Mouse (Mus musculus): Measurements from ENCODE around the gene Tiam2. TPM values are rescaled to one million over a fixed set of nuclear protein-coding genes. Genes with fewer than 3 reads are reported as not detected.

The Tiam2 gene
- polyA plus RNA-seq, 1 experiment from 2014 or later, result 20.6 TPM

- H3K9me3 ChIP-seq, result no peaks in the 10 kb centered on the region
- no peak overlapping the region for H3K27ac ChIP-seq
- H3K9ac ChIP-seq (replicated peaks), result no peak overlapping the region
- no peak overlapping the region for H3K4me2 ChIP-seq
- 92% methylated on average over 8 of the region's 8 CpGs for WGBS
- no peaks in the 10 kb centered on the region for H3K27me3 ChIP-seq
- H3K4me3 ChIP-seq (replicated peaks), result no peak overlapping the region
- H3K4me1 ChIP-seq (replicated peaks), result no peaks in the 10 kb centered on the region
- no peak for ATAC-seq (ENCODE audit: insufficient number of reproducible peaks, insufficient read depth, low FRiP score, low TSS enrichment, low read depth)
- H3K36me3 ChIP-seq, result peaks cover 10% of the 10 kb centered on the region
These were observed 173.1 kb downstream of the Tiam2 start for GRCm38 (mm10) chr17:3499468-3499867.

DNA sequence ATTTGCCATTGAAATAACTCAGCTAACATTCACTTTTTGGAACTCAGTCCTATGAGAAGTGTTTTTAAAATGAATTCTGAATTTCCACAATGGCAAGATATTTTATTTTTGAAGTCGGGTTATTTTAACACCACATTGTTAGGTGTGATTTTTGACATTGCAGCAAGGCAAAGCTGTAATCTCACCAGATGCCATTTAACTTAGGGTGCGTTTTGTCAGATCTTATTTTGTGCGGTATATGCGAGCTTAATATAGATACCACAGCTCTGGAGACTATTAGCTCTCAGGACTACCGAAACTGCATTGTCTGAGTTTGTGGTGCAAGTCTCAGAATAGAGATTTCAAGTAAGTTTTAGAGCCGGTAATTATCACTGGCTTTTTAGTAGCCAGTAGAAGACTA lies 173.7 kb downstream of the Tiam2 start:
- 96% methylated on average over 6 of the region's 6 CpGs for WGBS
- no peak for ATAC-seq (ENCODE audit: insufficient number of reproducible peaks, insufficient read depth, low FRiP score, low TSS enrichment, low read depth)

GRCm38 (mm10) chr17:3500936-3501335 lies 174.6 kb downstream of the Tiam2 start:
- no peak overlapping the region for H3K4me2 ChIP-seq
- 92% methylated on average over 4 of the region's 4 CpGs for WGBS
- H3K9ac ChIP-seq (replicated peaks), result no peak overlapping the region
- H3K36me3 ChIP-seq, result peaks cover 18% of the 10 kb centered on the region
- no peak overlapping the region for H3K4me3 ChIP-seq (replicated peaks)
- no peaks in the 10 kb centered on the region for H3K27me3 ChIP-seq
- no peak for ATAC-seq (ENCODE audit: insufficient number of reproducible peaks, insufficient read depth, low FRiP score, low TSS enrichment, low read depth)
- H3K4me1 ChIP-seq (replicated peaks), result no peaks in the 10 kb centered on the region
- no peaks in the 10 kb centered on the region for H3K9me3 ChIP-seq
- no peak overlapping the region for H3K27ac ChIP-seq

More for the DNA sequence above, 173.7 kb downstream of the Tiam2 start:
- no peak overlapping the region for H3K4me2 ChIP-seq
- no peak overlapping the region for H3K9ac ChIP-seq (replicated peaks)
- no peaks in the 10 kb centered on the region for H3K4me1 ChIP-seq (replicated peaks)
- H3K4me3 ChIP-seq (replicated peaks), result no peak overlapping the region
- H3K27me3 ChIP-seq, result no peaks in the 10 kb centered on the region
- H3K9me3 ChIP-seq, result no peaks in the 10 kb centered on the region
- no peak overlapping the region for H3K27ac ChIP-seq
- H3K36me3 ChIP-seq, result peaks cover 10% of the 10 kb centered on the region

- no peaks in the 10 kb centered on the region for H3K27me3 ChIP-seq
- H3K36me3 ChIP-seq, result peaks cover 27% of the 10 kb centered on the region
- H3K9me3 ChIP-seq, result no peaks in the 10 kb centered on the region
- H3K9ac ChIP-seq (replicated peaks), result no peak overlapping the region
- 97% methylated on average over 1 of the region's 1 CpGs for WGBS
- no peaks in the 10 kb centered on the region for H3K4me1 ChIP-seq (replicated peaks)
- H3K27ac ChIP-seq, result no peak overlapping the region
- no peak for ATAC-seq (ENCODE audit: insufficient number of reproducible peaks, insufficient read depth, low FRiP score, low TSS enrichment, low read depth)
- H3K4me3 ChIP-seq (replicated peaks), result no peak overlapping the region
- no peak overlapping the region for H3K4me2 ChIP-seq
These were observed 179.3 kb downstream of the Tiam2 start for GRCm38 (mm10) chr17:3505711-3506110.

- H3K4me2 ChIP-seq, result no peak overlapping the region
- no peak overlapping the region for H3K4me3 ChIP-seq (replicated peaks)
- no peaks in the 10 kb centered on the region for H3K4me1 ChIP-seq (replicated peaks)
- H3K36me3 ChIP-seq, result peaks cover 30% of the 10 kb centered on the region
- WGBS, result 89% methylated on average over 8 of the region's 8 CpGs
- no peaks in the 10 kb centered on the region for H3K27me3 ChIP-seq
- H3K27ac ChIP-seq, result no peak overlapping the region
- ATAC-seq (ENCODE audit: insufficient number of reproducible peaks, insufficient read depth, low FRiP score, low TSS enrichment, low read depth), result no peak
- no peak overlapping the region for H3K9ac ChIP-seq (replicated peaks)
- H3K9me3 ChIP-seq, result no peaks in the 10 kb centered on the region
These were observed 180.1 kb downstream of the Tiam2 start for GRCm38 (mm10) chr17:3506508-3506907.

- no peak overlapping the region for H3K9ac ChIP-seq (replicated peaks)
- H3K9me3 ChIP-seq, result no peaks in the 10 kb centered on the region
- H3K27ac ChIP-seq, result no peak overlapping the region
- no peaks in the 10 kb centered on the region for H3K27me3 ChIP-seq
- no peak overlapping the region for H3K4me2 ChIP-seq
- no peak for ATAC-seq (ENCODE audit: insufficient number of reproducible peaks, insufficient read depth, low FRiP score, low TSS enrichment, low read depth)
- 23% methylated on average over 1 of the region's 1 CpGs for WGBS
- H3K4me1 ChIP-seq (replicated peaks), result no peaks in the 10 kb centered on the region
- H3K4me3 ChIP-seq (replicated peaks), result no peak overlapping the region
- H3K36me3 ChIP-seq, result peaks cover 32% of the 10 kb centered on the region
These were observed 183.5 kb downstream of the Tiam2 start for GRCm38 (mm10) chr17:3509841-3510240.

GRCm38 (mm10) chr17:3514316-3514715 lies 187.9 kb downstream of the Tiam2 start:
- H3K36me3 ChIP-seq, result peaks cover 50% of the 10 kb centered on the region
- no peak overlapping the region for H3K9ac ChIP-seq (replicated peaks)
- no peak for ATAC-seq (ENCODE audit: insufficient number of reproducible peaks, insufficient read depth, low FRiP score, low TSS enrichment, low read depth)
- H3K27me3 ChIP-seq, result no peaks in the 10 kb centered on the region
- no peaks in the 10 kb centered on the region for H3K4me1 ChIP-seq (replicated peaks)
- H3K4me2 ChIP-seq, result no peak overlapping the region
- no peaks in the 10 kb centered on the region for H3K9me3 ChIP-seq
- no peak overlapping the region for H3K27ac ChIP-seq
- WGBS, result 90% methylated on average over 5 of the region's 5 CpGs
- no peak overlapping the region for H3K4me3 ChIP-seq (replicated peaks)

DNA sequence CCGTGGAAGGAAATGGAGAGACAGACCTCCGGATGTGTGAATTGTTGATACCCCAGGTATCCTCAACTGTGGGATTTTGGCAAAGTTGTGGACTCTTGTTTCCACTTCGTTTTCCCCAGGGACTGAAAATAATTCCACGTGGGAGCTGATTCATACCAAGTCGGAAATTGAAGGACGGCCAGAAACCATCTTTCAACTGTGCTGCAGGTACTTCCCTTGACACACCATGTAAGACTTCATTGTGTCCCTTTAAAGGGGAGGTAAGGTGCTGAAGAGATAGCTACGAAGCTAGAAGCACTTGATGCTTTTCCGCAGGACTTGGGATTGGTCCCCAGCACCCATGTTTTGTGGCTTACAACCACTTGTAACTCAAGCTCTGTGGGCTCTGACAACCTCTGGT lies 189.5 kb downstream of the Tiam2 start:
- Histone ChIP-seq H3K27ac (no peak overlapping the region), H3K4me1 (replicated peaks) (no peaks in the 10 kb centered on the region), H3K4me3 (replicated peaks) (no peak overlapping the region), H3K27me3 (no peaks in the 10 kb centered on the region), H3K36me3 (peaks cover 58% of the 10 kb centered on the region), H3K4me2 (no peak overlapping the region), H3K9ac (replicated peaks) (no peak overlapping the region), H3K9me3 (no peaks in the 10 kb centered on the region)
- no peak for ATAC-seq (ENCODE audit: insufficient number of reproducible peaks, insufficient read depth, low FRiP score, low TSS enrichment, low read depth)
- 92% methylated on average over 8 of the region's 8 CpGs for WGBS

GRCm38 (mm10) chr17:3516406-3516805 lies 190.0 kb downstream of the Tiam2 start:
- WGBS, result 78% methylated on average over 9 of the region's 9 CpGs
- Histone ChIP-seq H3K4me3 (replicated peaks) (no peak overlapping the region), H3K27me3 (no peaks in the 10 kb centered on the region), H3K4me1 (replicated peaks) (no peaks in the 10 kb centered on the region), H3K36me3 (peaks cover 59% of the 10 kb centered on the region), H3K27ac (0 out of 2 replicates have a peak overlapping the region, but pooled peaks have one; percentile 17), H3K9ac (replicated peaks) (no peak overlapping the region), H3K9me3 (no peaks in the 10 kb centered on the region), H3K4me2 (no peak overlapping the region)
- ATAC-seq (ENCODE audit: insufficient number of reproducible peaks, insufficient read depth, low FRiP score, low TSS enrichment, low read depth), result no peak

- Histone ChIP-seq H3K27me3 (no peaks in the 10 kb centered on the region), H3K27ac (no peak overlapping the region), H3K4me2 (no peak overlapping the region), H3K9ac (replicated peaks) (no peak overlapping the region), H3K4me1 (replicated peaks) (no peaks in the 10 kb centered on the region), H3K9me3 (no peaks in the 10 kb centered on the region), H3K4me3 (replicated peaks) (no peak overlapping the region), H3K36me3 (peaks cover 44% of the 10 kb centered on the region)
- ATAC-seq (ENCODE audit: insufficient number of reproducible peaks, insufficient read depth, low FRiP score, low TSS enrichment, low read depth), result no peak
- 95% methylated on average over 5 of the region's 5 CpGs for WGBS
These were observed 194.0 kb downstream of the Tiam2 start for GRCm38 (mm10) chr17:3520344-3520743.

DNA sequence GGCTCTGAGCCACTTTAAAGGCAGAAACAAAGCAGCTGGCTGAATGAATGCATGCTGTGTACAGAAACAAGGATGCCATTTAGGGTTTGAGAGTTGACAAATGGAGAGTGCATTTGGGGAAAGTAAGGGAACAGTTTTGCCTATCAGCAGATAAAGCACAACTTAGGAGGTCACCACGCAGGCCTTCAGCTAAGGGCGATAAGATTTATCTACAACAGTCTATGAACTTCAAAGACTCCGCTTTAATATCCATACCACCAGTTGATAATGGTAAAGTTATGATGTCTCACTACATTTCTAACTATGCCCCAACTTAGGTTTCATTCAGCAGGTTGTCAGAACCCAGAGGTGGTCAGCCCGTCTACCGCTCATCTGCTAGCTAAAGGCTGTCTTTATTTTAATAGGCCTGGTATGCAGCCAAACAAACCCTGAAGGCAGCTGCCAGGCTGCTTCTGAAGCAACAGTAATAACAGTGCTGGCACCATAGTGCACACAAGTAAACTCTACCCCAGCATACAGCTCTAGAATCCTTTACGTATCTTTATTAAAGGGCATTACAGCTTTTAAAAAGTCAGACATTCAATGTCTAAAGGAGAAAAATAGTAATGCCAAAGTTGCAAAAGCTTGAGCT lies 201.6 kb downstream of the Tiam2 start:
- no peak for ATAC-seq (ENCODE audit: insufficient number of reproducible peaks, insufficient read depth, low FRiP score, low TSS enrichment, low read depth)
- H3K9me3 ChIP-seq, result no peaks in the 10 kb centered on the region
- H3K27ac ChIP-seq, result no peak overlapping the region
- no peak overlapping the region for H3K9ac ChIP-seq (replicated peaks)
- no peak overlapping the region for H3K4me3 ChIP-seq (replicated peaks)
- H3K4me2 ChIP-seq, result no peak overlapping the region
- 82% methylated on average over 6 of the region's 6 CpGs for WGBS
- H3K36me3 ChIP-seq, result no peaks in the 10 kb centered on the region
- no peaks in the 10 kb centered on the region; the same call in 1 of the 2 replicates for H3K4me1 ChIP-seq (replicated peaks)
- H3K27me3 ChIP-seq, result no peaks in the 10 kb centered on the region

DNA sequence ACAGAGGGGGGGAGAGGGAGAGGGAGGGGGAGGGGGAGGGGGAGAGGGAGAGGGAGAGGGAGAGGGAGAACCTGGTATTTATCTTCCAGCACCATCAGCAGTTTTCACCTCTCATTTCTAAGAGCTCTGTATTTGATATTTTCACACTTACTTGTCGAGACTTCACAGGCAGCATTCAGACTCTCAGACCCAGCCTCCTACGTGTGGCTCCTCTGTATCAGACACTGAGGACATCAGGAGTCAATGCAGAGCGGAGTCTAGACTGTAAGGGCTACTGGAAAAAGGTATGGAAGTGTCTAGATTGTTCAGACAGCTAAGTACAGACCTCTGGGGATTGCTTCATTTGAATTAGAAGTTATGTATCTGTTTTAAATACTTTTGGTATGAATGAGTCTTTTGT lies 203.2 kb downstream of the Tiam2 start:
- Histone ChIP-seq H3K4me2 (no peak overlapping the region), H3K36me3 (no peaks in the 10 kb centered on the region; the same call in 1 of the 2 replicates), H3K4me1 (replicated peaks) (no peaks in the 10 kb centered on the region; the same call in 1 of the 2 replicates), H3K27me3 (no peaks in the 10 kb centered on the region), H3K27ac (no peak overlapping the region), H3K4me3 (replicated peaks) (no peak overlapping the region), H3K9me3 (no peaks in the 10 kb centered on the region), H3K9ac (replicated peaks) (no peak overlapping the region)
- no peak for ATAC-seq (ENCODE audit: insufficient number of reproducible peaks, insufficient read depth, low FRiP score, low TSS enrichment, low read depth)
- WGBS, result 66% methylated on average over 3 of the region's 3 CpGs

Measured in limb, embryonic 12.5 days (tissue).